Mouse (Mus musculus): Measurements from ENCODE around the gene Atxn1. TPM values are rescaled to one million over a fixed set of nuclear protein-coding genes. Genes with fewer than 3 reads are reported as not detected.

Gene Atxn1
- polyA plus RNA-seq, 2 experiments from 2014 or later, result 28.1 to 32.9 TPM

GRCm38 (mm10) chr13:45764354-45764753 is 200.5 kb downstream of the Atxn1 start:
- ATAC-seq, result no peak

GRCm38 (mm10) chr13:45762278-45762677 is 202.5 kb downstream of the Atxn1 start:
- no peak for ATAC-seq

GRCm38 (mm10) chr13:45754483-45754882 is 210.3 kb downstream of the Atxn1 start:
- no peak for ATAC-seq

GRCm38 (mm10) chr13:45752498-45752897 is 212.3 kb downstream of the Atxn1 start:
- peak; percentile 40 for ATAC-seq

- ATAC-seq, result no peak
Observed at GRCm38 (mm10) chr13:45751231-45751630, 213.6 kb downstream of the Atxn1 start.

GRCm38 (mm10) chr13:45750627-45751026 is 214.2 kb downstream of the Atxn1 start:
- no peak for ATAC-seq

GRCm38 (mm10) chr13:45749937-45750336 is 214.9 kb downstream of the Atxn1 start:
- ATAC-seq, result no peak

- ATAC-seq, result no peak
Observed at GRCm38 (mm10) chr13:45749222-45749621, 215.6 kb downstream of the Atxn1 start.

GRCm38 (mm10) chr13:45748691-45749090 is 216.1 kb downstream of the Atxn1 start:
- no peak for ATAC-seq

- ATAC-seq, result no peak
Observed at GRCm38 (mm10) chr13:45745851-45746773, 218.7 kb downstream of the Atxn1 start.

GRCm38 (mm10) chr13:45744803-45745432 is 219.9 kb downstream of the Atxn1 start:
- ATAC-seq, result no peak

GRCm38 (mm10) chr13:45743848-45744247 is 221.0 kb downstream of the Atxn1 start:
- no peak for ATAC-seq

GRCm38 (mm10) chr13:45740369-45740768 is 224.4 kb downstream of the Atxn1 start:
- no peak for ATAC-seq

GRCm38 (mm10) chr13:45736241-45736640 is 228.6 kb downstream of the Atxn1 start:
- no peak for ATAC-seq

- ATAC-seq, result no peak
Observed at GRCm38 (mm10) chr13:45735802-45736201, 229.0 kb downstream of the Atxn1 start.

- ATAC-seq, result peak; percentile 59
Observed at GRCm38 (mm10) chr13:45734531-45734930, 230.3 kb downstream of the Atxn1 start.

GRCm38 (mm10) chr13:45732590-45732989 is 232.2 kb downstream of the Atxn1 start:
- ATAC-seq, result no peak

- no peak for ATAC-seq
Observed at GRCm38 (mm10) chr13:45726917-45727316, 237.9 kb downstream of the Atxn1 start.

- no peak for ATAC-seq
Observed at GRCm38 (mm10) chr13:45726181-45726580, 238.6 kb downstream of the Atxn1 start.

- no peak for ATAC-seq
Observed at GRCm38 (mm10) chr13:45724507-45725259, 240.1 kb downstream of the Atxn1 start.

GRCm38 (mm10) chr13:45722885-45723284 is 241.9 kb downstream of the Atxn1 start:
- ATAC-seq, result no peak

- ATAC-seq, result no peak
Observed at GRCm38 (mm10) chr13:45721621-45722020, 243.2 kb downstream of the Atxn1 start.

- ATAC-seq, result no peak
Observed at GRCm38 (mm10) chr13:45718850-45719249, 246.0 kb downstream of the Atxn1 start.
